Mouse (Mus musculus) neural tube, embryonic 12.5 days (tissue): ENCODE measurements at regions not wholly inside any gene's neighbourhood (a gene's known extent, or its start where the extent isn't known, plus 50 kb on each side); places are given as distances from the start of the nearest gene placed in this dataset.

Experiments used
- ATAC-seq: fragments of 200-750 bp; cut with Nextera tagmentation; 2 replicates; pipeline ENCODE4 v1.8.0; 2017; ENCODE audit warnings: low read depth, mild to moderate bottlenecking, moderate TSS enrichment, moderate library complexity; ENCODE audit not compliant: low FRiP score
- H3K27ac ChIP-seq: fragments of 300-500 bp; sonication (generic); 2 replicates; pipeline ENCODE4 v1.5.1; 2016
- H3K27me3 ChIP-seq: fragments of 300-500 bp; sonication (generic); replicated peaks from 2 replicates; pipeline ENCODE4 v1.6.1; 2016; ENCODE audit warnings: mild to moderate bottlenecking
- H3K36me3 ChIP-seq: fragments of 300-500 bp; sonication (generic); 2 replicates; pipeline ENCODE4 v1.6.1; 2016; ENCODE audit warnings: mild to moderate bottlenecking
- H3K4me1 ChIP-seq: fragments of 300-500 bp; sonication (generic); 2 replicates; pipeline ENCODE4 v1.6.1; 2016
- H3K4me2 ChIP-seq: fragments of 300-500 bp; sonication (generic); replicated peaks from 2 replicates; pipeline ENCODE4 v1.6.1; 2016; ENCODE audit warnings: mild to moderate bottlenecking
- H3K4me3 ChIP-seq: fragments of 300-500 bp; sonication (generic); 2 replicates; pipeline ENCODE4 v1.5.1; 2016
- H3K9ac ChIP-seq: fragments of 300-500 bp; sonication (generic); 2 replicates; pipeline ENCODE4 v1.6.1; 2016; ENCODE audit warnings: mild to moderate bottlenecking
- H3K9me3 ChIP-seq: fragments of 300-500 bp; sonication (generic); 2 replicates; pipeline ENCODE4 v1.6.1; 2016; ENCODE audit warnings: mild to moderate bottlenecking
- WGBS: fragments of 180-500 bp; shearing (Covaris S2); methylation state at CpG from one replicate; pipeline ENCODE4 v1.1.7; 2016; 5-methylcytosine and 5-hydroxymethylcytosine counted together

- no peaks in the 10 kb centered on the region for H3K27me3 ChIP-seq
Observed at GRCm38 (mm10) chr7:72609791-72610190, 303.4 kb upstream of the Mctp2 start.

GRCm38 (mm10) chr7:72615232-72615631 lies 308.8 kb upstream of the Mctp2 start:
- Histone ChIP-seq H3K27ac (no peak overlapping the region), H3K4me1 (no peaks in the 10 kb centered on the region), H3K4me2 (no peak overlapping the region), H3K27me3 (no peaks in the 10 kb centered on the region), H3K4me3 (no peak overlapping the region), H3K36me3 (no peaks in the 10 kb centered on the region), H3K9me3 (no peaks in the 10 kb centered on the region), H3K9ac (no peak overlapping the region)
- ATAC-seq: no peak
- 80% methylated on average over 4 of the region's 4 CpGs for WGBS

More at GRCm38 (mm10) chr7:72609791-72610190, 303.4 kb upstream of the Mctp2 start:
- Histone ChIP-seq H3K4me1 (no peaks in the 10 kb centered on the region), H3K4me2 (no peak overlapping the region), H3K9ac (no peak overlapping the region), H3K4me3 (no peak overlapping the region), H3K9me3 (no peaks in the 10 kb centered on the region), H3K27ac (no peak overlapping the region), H3K36me3 (no peaks in the 10 kb centered on the region)
- WGBS: 88% methylated on average over 3 of the region's 3 CpGs
- no peak for ATAC-seq

- Histone ChIP-seq H3K9ac (no peak overlapping the region), H3K36me3 (no peaks in the 10 kb centered on the region), H3K27ac (no peak overlapping the region), H3K4me2 (no peak overlapping the region), H3K4me1 (no peaks in the 10 kb centered on the region), H3K27me3 (no peaks in the 10 kb centered on the region), H3K4me3 (no peak overlapping the region), H3K9me3 (no peaks in the 10 kb centered on the region)
- ATAC-seq: no peak
- 26% methylated on average over 4 of the region's 4 CpGs for WGBS
Observed at GRCm38 (mm10) chr7:72627369-72627768, 321.0 kb upstream of the Mctp2 start.

- Histone ChIP-seq H3K9me3 (no peaks in the 10 kb centered on the region), H3K9ac (no peak overlapping the region), H3K36me3 (no peaks in the 10 kb centered on the region), H3K27me3 (no peaks in the 10 kb centered on the region), H3K4me1 (no peaks in the 10 kb centered on the region), H3K4me2 (no peak overlapping the region), H3K27ac (no peak overlapping the region), H3K4me3 (no peak overlapping the region)
- WGBS: 80% methylated on average over 2 of the region's 2 CpGs
- ATAC-seq: no peak
Observed at GRCm38 (mm10) chr7:72639566-72639965, 333.2 kb upstream of the Mctp2 start.

- no peaks in the 10 kb centered on the region for H3K27me3 ChIP-seq
- H3K4me3 ChIP-seq: no peak overlapping the region
- no peaks in the 10 kb centered on the region for H3K9me3 ChIP-seq
- no peaks in the 10 kb centered on the region for H3K36me3 ChIP-seq
- H3K9ac ChIP-seq: no peak overlapping the region
- H3K27ac ChIP-seq: no peak overlapping the region
- WGBS: 64% methylated on average over 6 of the region's 6 CpGs
- no peak for ATAC-seq
- H3K4me2 ChIP-seq: no peak overlapping the region
- no peaks in the 10 kb centered on the region for H3K4me1 ChIP-seq
Observed at GRCm38 (mm10) chr7:72675018-72675417, 368.6 kb upstream of the Mctp2 start.

- H3K4me3 ChIP-seq: no peak overlapping the region
- no peaks in the 10 kb centered on the region for H3K9me3 ChIP-seq
- no peak overlapping the region for H3K9ac ChIP-seq
- no peaks in the 10 kb centered on the region for H3K27me3 ChIP-seq
- H3K36me3 ChIP-seq: no peaks in the 10 kb centered on the region
- 74% methylated on average over 2 of the region's 2 CpGs for WGBS
- no peaks in the 10 kb centered on the region for H3K4me1 ChIP-seq
- no peak overlapping the region for H3K27ac ChIP-seq
- no peak overlapping the region for H3K4me2 ChIP-seq
- no peak for ATAC-seq
Observed at GRCm38 (mm10) chr7:72685803-72686202, 379.4 kb upstream of the Mctp2 start.

GRCm38 (mm10) chr7:72687356-72687755 lies 380.9 kb upstream of the Mctp2 start:
- H3K4me2 ChIP-seq: no peak overlapping the region
- no peak overlapping the region for H3K9ac ChIP-seq
- H3K27ac ChIP-seq: no peak overlapping the region
- WGBS: 63% methylated on average over 4 of the region's 4 CpGs
- H3K36me3 ChIP-seq: no peaks in the 10 kb centered on the region
- no peaks in the 10 kb centered on the region for H3K9me3 ChIP-seq
- H3K4me1 ChIP-seq: no peaks in the 10 kb centered on the region
- no peaks in the 10 kb centered on the region for H3K27me3 ChIP-seq
- no peak for ATAC-seq
- no peak overlapping the region for H3K4me3 ChIP-seq

- no peaks in the 10 kb centered on the region for H3K9me3 ChIP-seq
- no peaks in the 10 kb centered on the region for H3K36me3 ChIP-seq
- WGBS: 77% methylated on average over 3 of the region's 3 CpGs
- no peaks in the 10 kb centered on the region for H3K27me3 ChIP-seq
- H3K4me1 ChIP-seq: no peaks in the 10 kb centered on the region
- no peak overlapping the region for H3K27ac ChIP-seq
- no peak overlapping the region for H3K9ac ChIP-seq
- no peak overlapping the region for H3K4me3 ChIP-seq
- ATAC-seq: no peak
- no peak overlapping the region for H3K4me2 ChIP-seq
Observed at GRCm38 (mm10) chr7:72691396-72691795, 385.0 kb upstream of the Mctp2 start.

- H3K36me3 ChIP-seq: no peaks in the 10 kb centered on the region
- H3K9ac ChIP-seq: no peak overlapping the region
- H3K27me3 ChIP-seq: no peaks in the 10 kb centered on the region
- 88% methylated on average over 9 of the region's 9 CpGs for WGBS
- H3K4me2 ChIP-seq: no peak overlapping the region
- H3K27ac ChIP-seq: no peak overlapping the region
- no peaks in the 10 kb centered on the region for H3K9me3 ChIP-seq
- H3K4me1 ChIP-seq: no peaks in the 10 kb centered on the region
- no peak overlapping the region for H3K4me3 ChIP-seq
- no peak for ATAC-seq
Observed at GRCm38 (mm10) chr7:72691859-72692258, 385.5 kb upstream of the Mctp2 start.

- Histone ChIP-seq H3K4me2 (no peak overlapping the region), H3K36me3 (no peaks in the 10 kb centered on the region), H3K4me3 (no peak overlapping the region), H3K27me3 (no peaks in the 10 kb centered on the region), H3K9ac (no peak overlapping the region), H3K9me3 (no peaks in the 10 kb centered on the region), H3K27ac (no peak overlapping the region), H3K4me1 (no peaks in the 10 kb centered on the region)
- WGBS: 83% methylated on average over 3 of the region's 3 CpGs
- no peak for ATAC-seq
Observed at GRCm38 (mm10) chr7:72696736-72697135, 390.3 kb upstream of the Mctp2 start.

GRCm38 (mm10) chr7:72703652-72704341 lies 397.4 kb upstream of the Mctp2 start:
- WGBS: 70% methylated on average over 5 of the region's 5 CpGs
- Histone ChIP-seq H3K36me3 (no peaks in the 10 kb centered on the region), H3K27me3 (no peaks in the 10 kb centered on the region), H3K4me3 (no peak overlapping the region), H3K9ac (no peak overlapping the region), H3K4me1 (no peaks in the 10 kb centered on the region), H3K9me3 (no peaks in the 10 kb centered on the region), H3K4me2 (no peak overlapping the region), H3K27ac (no peak overlapping the region)
- ATAC-seq: no peak

GRCm38 (mm10) chr7:72711193-72712131 lies 405.1 kb upstream of the Mctp2 start:
- Histone ChIP-seq H3K4me2 (no peak overlapping the region), H3K4me1 (no peaks in the 10 kb centered on the region), H3K27me3 (no peaks in the 10 kb centered on the region), H3K9ac (no peak overlapping the region), H3K36me3 (no peaks in the 10 kb centered on the region), H3K9me3 (no peaks in the 10 kb centered on the region), H3K4me3 (no peak overlapping the region), H3K27ac (no peak overlapping the region)
- ATAC-seq: no peak
- 65% methylated on average over 8 of the region's 8 CpGs for WGBS
